11 mouse cellular contexts compared by ENCODE assay signal in the genomic region with DNA sequence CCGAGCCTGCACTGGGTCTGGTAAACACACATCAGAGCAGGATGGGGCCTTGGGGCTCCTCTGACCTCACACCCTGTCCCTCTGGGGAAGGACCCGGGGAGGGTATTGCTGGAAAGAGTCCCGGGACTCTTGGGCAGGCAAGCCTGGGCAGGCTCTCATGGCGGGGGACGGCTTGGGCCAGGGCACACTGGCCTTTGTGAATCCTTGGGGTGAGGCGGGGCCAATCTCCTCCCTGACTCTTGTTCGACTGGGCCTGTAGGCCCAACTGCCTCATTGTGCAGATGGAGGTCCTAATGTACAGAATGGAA. TPM values are rescaled to one million over a fixed set of nuclear protein-coding genes. Genes with fewer than 3 reads are reported as not detected.
DNase-seq lines count a peak whose midpoint lies in the region; ATAC-seq and TF ChIP-seq lines count a peak whose summit lies in the region.
"Had no signal": no experiment of that assay in that cellular context is flagged by ENCODE, and none has a peak within 500 bp of the region (broad histone marks: within the 10 kb centered on the region; RNA-seq: fewer than 3 reads in every experiment).

No protein-coding gene starts in this region.

- H3K4me2 ChIP-seq in lung, embryonic 15.5 days = no peak overlapping the region
- no peak overlapping the region for H3K4me2 ChIP-seq in embryonic facial prominence, embryonic 12.5 days (replicated peaks)
- no peak overlapping the region for H3K4me2 ChIP-seq in hindbrain, embryonic 11.5 days (replicated peaks; ENCODE audit: low read depth, low read length)
- H3K4me2 ChIP-seq in midbrain, postnatal 0 days (ENCODE audit: low read depth, low read length, poor library complexity, severe bottlenecking) = no peak overlapping the region
- H3K4me2 ChIP-seq: embryonic facial prominence, embryonic 15.5 days had no signal

- no peak for ATAC-seq in lung, embryonic 15.5 days (ENCODE audit: borderline replicate concordance, extremely low read depth, low FRiP score, low TSS enrichment)
- no peak for ATAC-seq in embryonic facial prominence, embryonic 12.5 days (ENCODE audit: insufficient number of reproducible peaks, insufficient read depth, low FRiP score, low TSS enrichment)
- no peak for ATAC-seq in hindbrain, embryonic 11.5 days (ENCODE audit: low FRiP score)
- ATAC-seq in midbrain, postnatal 0 days (ENCODE audit: low FRiP score) = no peak; the same call in 1 of the 2 replicates
- ATAC-seq: Patski had no signal

- no peak overlapping the region for H3K4me3 ChIP-seq in lung, embryonic 15.5 days
- H3K4me3 ChIP-seq in embryonic facial prominence, embryonic 12.5 days = no peak overlapping the region
- H3K4me3 ChIP-seq in hindbrain, embryonic 11.5 days (ENCODE audit: low read depth, low read length) = no peak overlapping the region
- H3K4me3 ChIP-seq in midbrain, postnatal 0 days (ENCODE audit: low read depth, low read length) = no peak overlapping the region
- H3K4me3 ChIP-seq: embryonic facial prominence, embryonic 15.5 days had no signal

- no peak overlapping the region for H3K9ac ChIP-seq in lung, embryonic 15.5 days
- H3K9ac ChIP-seq in embryonic facial prominence, embryonic 12.5 days = no peak overlapping the region
- no peak overlapping the region for H3K9ac ChIP-seq in hindbrain, embryonic 11.5 days (ENCODE audit: low read depth, low read length)
- H3K9ac ChIP-seq in midbrain, postnatal 0 days (replicated peaks; ENCODE audit: low read length, poor library complexity, severe bottlenecking) = no peak overlapping the region
- H3K9ac ChIP-seq: embryonic facial prominence, embryonic 15.5 days had no signal

- H3K4me1 ChIP-seq in lung, embryonic 15.5 days = peaks cover 28% of the 10 kb centered on the region
- peaks cover 33% of the 10 kb centered on the region for H3K4me1 ChIP-seq in embryonic facial prominence, embryonic 12.5 days
- peaks cover 44% of the 10 kb centered on the region for H3K4me1 ChIP-seq in hindbrain, embryonic 11.5 days (replicated peaks; ENCODE audit: control insufficient read depth, insufficient read depth, low read length)
- H3K4me1 ChIP-seq in midbrain, postnatal 0 days (ENCODE audit: insufficient read depth, low read length) = peaks cover 6% of the 10 kb centered on the region; the same call in 1 of the 2 replicates

- no peak for DNase-seq in lung, postnatal 14 days
- no peak for DNase-seq in hindbrain, embryonic 11.5 days (ENCODE audit: low spot score)
- no peak for DNase-seq in midbrain, postnatal 0 days (ENCODE audit: low spot score)
- no peak for DNase-seq in right cerebral cortex, postnatal 14 days
- no peak for DNase-seq in adrenal gland, postnatal 36 days
- DNase-seq: thymus, postnatal 14 days had no signal

- no peaks in the 10 kb centered on the region for H3K9me3 ChIP-seq in lung, embryonic 15.5 days
- H3K9me3 ChIP-seq in embryonic facial prominence, embryonic 12.5 days = no peaks in the 10 kb centered on the region
- no peaks in the 10 kb centered on the region for H3K9me3 ChIP-seq in hindbrain, embryonic 11.5 days (ENCODE audit: control insufficient read depth, low read length)
- no peaks in the 10 kb centered on the region for H3K9me3 ChIP-seq in midbrain, postnatal 0 days (ENCODE audit: low read length)
- H3K9me3 ChIP-seq: embryonic facial prominence, embryonic 15.5 days had no signal

- H3K27ac ChIP-seq in lung, embryonic 15.5 days = 0 out of 2 replicates have a peak overlapping the region, but pooled peaks have one; percentile 41
- H3K27ac ChIP-seq in embryonic facial prominence, embryonic 12.5 days = 0 out of 2 replicates have a peak overlapping the region, but pooled peaks have one; percentile 27
- peak overlapping the region; percentile 66 for H3K27ac ChIP-seq in hindbrain, embryonic 11.5 days (ENCODE audit: low read depth, low read length)
- H3K27ac ChIP-seq in midbrain, postnatal 0 days (ENCODE audit: low read depth, low read length) = peak overlapping the region; percentile 59; the same call in 1 of the 2 replicates
- H3K27ac ChIP-seq: embryonic facial prominence, embryonic 15.5 days had no signal

- no peak for TF ChIP-seq CTCF in midbrain, postnatal 0 days (IDR thresholded peaks at IDR 0.05)

- WGBS in lung, embryonic 15.5 days = 60% methylated on average over 7 of the region's 7 CpGs
- 51% methylated on average over 7 of the region's 7 CpGs for WGBS in embryonic facial prominence, embryonic 12.5 days
- 59% methylated on average over 7 of the region's 7 CpGs for WGBS in hindbrain, embryonic 11.5 days
- 61% methylated on average over 7 of the region's 7 CpGs for WGBS in midbrain, postnatal 0 days

- peaks cover 25% of the 10 kb centered on the region for H3K27me3 ChIP-seq in lung, embryonic 15.5 days
- H3K27me3 ChIP-seq in embryonic facial prominence, embryonic 12.5 days = peaks cover 23% of the 10 kb centered on the region
- peaks cover 16% of the 10 kb centered on the region for H3K27me3 ChIP-seq in hindbrain, embryonic 11.5 days (ENCODE audit: control insufficient read depth, insufficient read depth, low read length)
- peaks cover 14% of the 10 kb centered on the region for H3K27me3 ChIP-seq in midbrain, postnatal 0 days (ENCODE audit: insufficient read depth, low read length)
- H3K27me3 ChIP-seq: Patski had no signal

- H3K36me3 ChIP-seq in lung, embryonic 15.5 days = no peaks in the 10 kb centered on the region
- no peaks in the 10 kb centered on the region for H3K36me3 ChIP-seq in embryonic facial prominence, embryonic 12.5 days
- no peaks in the 10 kb centered on the region for H3K36me3 ChIP-seq in hindbrain, embryonic 11.5 days (ENCODE audit: control insufficient read depth, insufficient read depth, low read length)
- no peaks in the 10 kb centered on the region for H3K36me3 ChIP-seq in midbrain, postnatal 0 days (ENCODE audit: insufficient read depth, low read length)
- H3K36me3 ChIP-seq: embryonic facial prominence, embryonic 15.5 days had no signal

RNA-seq across cellular contexts. Expression of a gene that starts 5.0 kb away (rescaled TPM):
- 21.1 and 21.2 TPM in 2 replicates for polyA plus RNA-seq in lung, embryonic 15.5 days (2015; fragmentation: Nextera tagmentation; extraction: Ambion mirVana)
- polyA plus RNA-seq in embryonic facial prominence, embryonic 12.5 days (2016; fragmentation: Nextera tagmentation; extraction: Ambion mirVana) = 1.0 and 1.8 TPM in 2 replicates
- polyA plus RNA-seq in hindbrain, embryonic 11.5 days (2014; fragmentation: Nextera tagmentation; extraction: Ambion mirVana) = 10.0 and 10.1 TPM in 2 replicates
- total RNA-seq in midbrain, postnatal 0 days (2014; rRNA removed) = 24.1 and 37.5 TPM in 2 replicates
- 9.6 and 12.1 TPM in 2 replicates for polyA plus RNA-seq in midbrain, postnatal 0 days (2015; fragmentation: Nextera tagmentation; extraction: Ambion mirVana)
- under 1 TPM in 1 of 2 experiments, not detected in 1; 0.10 TPM for total RNA-seq in adrenal gland, postnatal 36 days (2021)

RNA-seq across cellular contexts. Expression of a gene that starts 23.1 kb away (rescaled TPM):
- 58.4 and 63.5 TPM in 2 replicates for polyA plus RNA-seq in lung, embryonic 15.5 days (2015; fragmentation: Nextera tagmentation; extraction: Ambion mirVana)
- 78.8 and 83.9 TPM in 2 replicates for polyA plus RNA-seq in embryonic facial prominence, embryonic 12.5 days (2016; fragmentation: Nextera tagmentation; extraction: Ambion mirVana)
- 66.2 and 68.3 TPM in 2 replicates for polyA plus RNA-seq in hindbrain, embryonic 11.5 days (2014; fragmentation: Nextera tagmentation; extraction: Ambion mirVana)
- 81.0 and 101 TPM in 2 replicates for total RNA-seq in midbrain, postnatal 0 days (2014; rRNA removed)
- polyA plus RNA-seq in midbrain, postnatal 0 days (2015; fragmentation: Nextera tagmentation; extraction: Ambion mirVana) = 144 and 149 TPM in 2 replicates
- total RNA-seq in adrenal gland, postnatal 36 days (2021) = 10 to 100 TPM; 57.6 to 68.8 TPM

RNA-seq across cellular contexts. Expression of a gene that starts 49.4 kb away (rescaled TPM):
- 0.07 and 0.24 TPM in 2 replicates for polyA plus RNA-seq in lung, embryonic 15.5 days (2015; fragmentation: Nextera tagmentation; extraction: Ambion mirVana)
- polyA plus RNA-seq in embryonic facial prominence, embryonic 12.5 days (2016; fragmentation: Nextera tagmentation; extraction: Ambion mirVana) = 0.47 and 0.56 TPM in 2 replicates
- polyA plus RNA-seq in hindbrain, embryonic 11.5 days (2014; fragmentation: Nextera tagmentation; extraction: Ambion mirVana) = 0.42 and 0.54 TPM in 2 replicates
- 0.47 TPM in 1 of 2 replicates, not detected in the other for total RNA-seq in midbrain, postnatal 0 days (2014; rRNA removed)
- polyA plus RNA-seq in midbrain, postnatal 0 days (2015; fragmentation: Nextera tagmentation; extraction: Ambion mirVana) = 0.36 and 0.54 TPM in 2 replicates
- not detected for total RNA-seq in adrenal gland, postnatal 36 days (2021)
- total RNA-seq: monocyte, adult 5-6 weeks had no signal

RNA-seq across cellular contexts. Expression of a gene that starts 56.1 kb away (rescaled TPM):
- polyA plus RNA-seq in lung, embryonic 15.5 days (2015; fragmentation: Nextera tagmentation; extraction: Ambion mirVana) = 89.8 and 95.4 TPM in 2 replicates
- 105 and 107 TPM in 2 replicates for polyA plus RNA-seq in embryonic facial prominence, embryonic 12.5 days (2016; fragmentation: Nextera tagmentation; extraction: Ambion mirVana)
- 72.4 and 74.0 TPM in 2 replicates for polyA plus RNA-seq in hindbrain, embryonic 11.5 days (2014; fragmentation: Nextera tagmentation; extraction: Ambion mirVana)
- 17.7 and 27.3 TPM in 2 replicates for total RNA-seq in midbrain, postnatal 0 days (2014; rRNA removed)
- polyA plus RNA-seq in midbrain, postnatal 0 days (2015; fragmentation: Nextera tagmentation; extraction: Ambion mirVana) = 47.9 and 50.9 TPM in 2 replicates
- 10 to 100 TPM; 77.4 to 81.8 TPM for total RNA-seq in adrenal gland, postnatal 36 days (2021)
